Mouse (Mus musculus): ENCODE measurements around the gene Rps6ka3. TPM values are rescaled to one million over a fixed set of nuclear protein-coding genes. Genes with fewer than 3 reads are reported as not detected.

Gene Rps6ka3
- polyA plus RNA-seq, 1 experiment from 2014 or later = 7.4 TPM

- DNase-seq (ENCODE audit: low spot score) = no peak
Measured at GRCm38 (mm10) chrX:159315293-159315692, 105.2 kb downstream of the Rps6ka3 start.

- peak; percentile 29 for DNase-seq (ENCODE audit: low spot score)
Measured at GRCm38 (mm10) chrX:159321342-159321741, 111.2 kb downstream of the Rps6ka3 start.

- DNase-seq (ENCODE audit: low spot score) = no peak
Measured at GRCm38 (mm10) chrX:159364506-159364905, 154.4 kb downstream of the Rps6ka3 start.

- DNase-seq (ENCODE audit: low spot score) = peak; percentile 87
Measured at GRCm38 (mm10) chrX:159371831-159372752, 162.0 kb downstream of the Rps6ka3 start, which contains the start of gene Eif1ax. Eif1ax (plus strand) TSS chrX:159372178.

GRCm38 (mm10) chrX:159372753-159373144 lies 162.6 kb downstream of the Rps6ka3 start:
- no peak for DNase-seq (ENCODE audit: low spot score)

- no peak for DNase-seq (ENCODE audit: low spot score)
Measured at GRCm38 (mm10) chrX:159387105-159387504, 177.0 kb downstream of the Rps6ka3 start.

- DNase-seq (ENCODE audit: low spot score) = no peak
Measured at GRCm38 (mm10) chrX:159388953-159389352, 178.8 kb downstream of the Rps6ka3 start.

- no peak for DNase-seq (ENCODE audit: low spot score)
Measured at GRCm38 (mm10) chrX:159390347-159390962, 180.3 kb downstream of the Rps6ka3 start.

- DNase-seq (ENCODE audit: low spot score) = no peak
Measured at GRCm38 (mm10) chrX:159391239-159391638, 181.1 kb downstream of the Rps6ka3 start.

- DNase-seq (ENCODE audit: low spot score) = peak; percentile 66
Measured at GRCm38 (mm10) chrX:159409253-159409652, 199.1 kb downstream of the Rps6ka3 start.

GRCm38 (mm10) chrX:159414130-159414828 lies 204.2 kb downstream of the Rps6ka3 start, which contains the start of gene Map7d2:
Map7d2 (plus strand) TSS chrX:159414572.
- DNase-seq (ENCODE audit: low spot score) = peak; percentile 34

GRCm38 (mm10) chrX:159414829-159415673 lies 204.9 kb downstream of the Rps6ka3 start:
- DNase-seq (ENCODE audit: low spot score) = peak; percentile 1

Other genes with a start within 250 kb of the Rps6ka3 start
- 131 and 146 TPM in 2 replicates for gene Eif1ax, start 161.9 kb downstream of the Rps6ka3 start, polyA plus RNA-seq (2015; fragmentation: Nextera tagmentation; extraction: Ambion mirVana)
- gene Map7d2, start 204.3 kb downstream of the Rps6ka3 start, polyA plus RNA-seq (2015; fragmentation: Nextera tagmentation; extraction: Ambion mirVana) = 0.26 and 0.29 TPM in 2 replicates

Measured in thymus, postnatal 0 days (tissue).